Mouse (Mus musculus): ENCODE measurements around the gene Ccp110. TPM values are rescaled to one million over a fixed set of nuclear protein-coding genes. Genes with fewer than 3 reads are reported as not detected.

The Ccp110 gene
- polyA plus RNA-seq, 2 experiments: 8.8 to 42.6 TPM

- Histone ChIP-seq H3K9ac (ENCODE audit: low read depth, low read length, severe bottlenecking) (no peak overlapping the region), H3K36me3 (ENCODE audit: control insufficient read depth, insufficient read depth, low read length) (peaks cover 15% of the 10 kb centered on the region), H3K4me3 (replicated peaks; ENCODE audit: low read length) (no peak overlapping the region), H3K9me3 (ENCODE audit: control insufficient read depth, low read length) (no peaks in the 10 kb centered on the region), H3K4me2 (replicated peaks; ENCODE audit: low read depth, low read length, severe bottlenecking) (no peak overlapping the region), H3K4me1 (ENCODE audit: control insufficient read depth, insufficient read depth, low read length) (no peaks in the 10 kb centered on the region), H3K27me3 (ENCODE audit: control insufficient read depth, insufficient read depth, low read length) (no peaks in the 10 kb centered on the region), H3K27ac (replicated peaks; ENCODE audit: low read depth, low read length) (no peak overlapping the region)
- ATAC-seq (ENCODE audit: low FRiP score, low read depth) (no peak), DNase-seq (ENCODE audit: low spot score) (no peak)
- 83% methylated on average over 8 of the region's 8 CpGs for WGBS
- no peak for TF ChIP-seq POLR2A (IDR thresholded peaks at IDR 0.05; ENCODE audit: borderline replicate concordance, extremely low read depth, insufficient read depth, insufficient read length)
Observed at GRCm38 (mm10) chr7:118769208-118769607, 56.9 kb downstream of the Ccp110 start.

- no peaks in the 10 kb centered on the region for H3K9me3 ChIP-seq (ENCODE audit: control insufficient read depth, low read length)
- TF ChIP-seq POLR2A (IDR thresholded peaks at IDR 0.05; ENCODE audit: borderline replicate concordance, extremely low read depth, insufficient read depth, insufficient read length): no peak
- H3K4me1 ChIP-seq (ENCODE audit: control insufficient read depth, insufficient read depth, low read length): no peaks in the 10 kb centered on the region
- no peak overlapping the region for H3K27ac ChIP-seq (replicated peaks; ENCODE audit: low read depth, low read length)
- DNase-seq (ENCODE audit: low spot score) (no peak), ATAC-seq (ENCODE audit: low FRiP score, low read depth) (no peak)
- no peak overlapping the region for H3K4me2 ChIP-seq (replicated peaks; ENCODE audit: low read depth, low read length, severe bottlenecking)
- H3K9ac ChIP-seq (ENCODE audit: low read depth, low read length, severe bottlenecking): no peak overlapping the region
- H3K27me3 ChIP-seq (ENCODE audit: control insufficient read depth, insufficient read depth, low read length): no peaks in the 10 kb centered on the region
- no peak overlapping the region for H3K4me3 ChIP-seq (replicated peaks; ENCODE audit: low read length)
- peaks cover 19% of the 10 kb centered on the region for H3K36me3 ChIP-seq (ENCODE audit: control insufficient read depth, insufficient read depth, low read length)
- WGBS: 37% methylated on average over 1 of the region's 1 CpGs
Observed at GRCm38 (mm10) chr7:118769655-118770054, 57.3 kb downstream of the Ccp110 start.

DNA sequence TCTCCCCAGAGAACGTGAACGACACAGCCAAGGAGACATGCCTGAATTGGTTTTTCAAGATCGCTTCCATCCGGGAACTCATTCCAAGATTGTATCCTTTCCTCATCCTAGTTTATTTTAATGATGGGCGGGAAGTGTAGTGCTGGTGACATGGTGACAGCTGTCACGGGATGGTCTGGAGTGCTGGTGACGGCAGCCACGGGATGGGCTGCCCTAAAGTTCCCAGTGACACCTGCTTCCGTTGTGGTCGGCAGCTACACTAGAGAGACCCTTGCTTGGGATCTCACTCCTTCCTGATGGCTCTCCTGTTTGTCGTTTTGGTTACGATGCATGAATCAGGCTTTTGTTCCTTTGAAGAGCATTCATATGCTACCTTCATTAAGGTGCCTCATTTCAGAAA is 60.7 kb downstream of the Ccp110 start:
- 88% methylated on average over 12 of the region's 12 CpGs for WGBS
- Histone ChIP-seq H3K36me3 (ENCODE audit: control insufficient read depth, insufficient read depth, low read length) (peaks cover 45% of the 10 kb centered on the region), H3K9ac (ENCODE audit: low read depth, low read length, severe bottlenecking) (no peak overlapping the region), H3K27ac (replicated peaks; ENCODE audit: low read depth, low read length) (no peak overlapping the region), H3K9me3 (ENCODE audit: control insufficient read depth, low read length) (no peaks in the 10 kb centered on the region), H3K27me3 (ENCODE audit: control insufficient read depth, insufficient read depth, low read length) (no peaks in the 10 kb centered on the region), H3K4me3 (replicated peaks; ENCODE audit: low read length) (no peak overlapping the region), H3K4me2 (replicated peaks; ENCODE audit: low read depth, low read length, severe bottlenecking) (no peak overlapping the region), H3K4me1 (ENCODE audit: control insufficient read depth, insufficient read depth, low read length) (no peaks in the 10 kb centered on the region)
- ATAC-seq (ENCODE audit: low FRiP score, low read depth) (no peak), DNase-seq (ENCODE audit: low spot score) (no peak)
- TF ChIP-seq POLR2A (IDR thresholded peaks at IDR 0.05; ENCODE audit: borderline replicate concordance, extremely low read depth, insufficient read depth, insufficient read length): no peak

GRCm38 (mm10) chr7:118775991-118776390 is 63.6 kb downstream of the Ccp110 start:
- no peak for TF ChIP-seq POLR2A (IDR thresholded peaks at IDR 0.05; ENCODE audit: borderline replicate concordance, extremely low read depth, insufficient read depth, insufficient read length)
- no peaks in the 10 kb centered on the region for H3K4me1 ChIP-seq (ENCODE audit: control insufficient read depth, insufficient read depth, low read length)
- no peak overlapping the region for H3K4me2 ChIP-seq (replicated peaks; ENCODE audit: low read depth, low read length, severe bottlenecking)
- no peak overlapping the region for H3K27ac ChIP-seq (replicated peaks; ENCODE audit: low read depth, low read length)
- ATAC-seq (ENCODE audit: low FRiP score, low read depth) (no peak), DNase-seq (ENCODE audit: low spot score) (no peak)
- H3K36me3 ChIP-seq (ENCODE audit: control insufficient read depth, insufficient read depth, low read length): peaks cover 73% of the 10 kb centered on the region
- no peak overlapping the region for H3K9ac ChIP-seq (ENCODE audit: low read depth, low read length, severe bottlenecking)
- H3K27me3 ChIP-seq (ENCODE audit: control insufficient read depth, insufficient read depth, low read length): no peaks in the 10 kb centered on the region
- H3K9me3 ChIP-seq (ENCODE audit: control insufficient read depth, low read length): no peaks in the 10 kb centered on the region
- 82% methylated on average over 7 of the region's 7 CpGs for WGBS
- H3K4me3 ChIP-seq (replicated peaks; ENCODE audit: low read length): no peak overlapping the region

DNA sequence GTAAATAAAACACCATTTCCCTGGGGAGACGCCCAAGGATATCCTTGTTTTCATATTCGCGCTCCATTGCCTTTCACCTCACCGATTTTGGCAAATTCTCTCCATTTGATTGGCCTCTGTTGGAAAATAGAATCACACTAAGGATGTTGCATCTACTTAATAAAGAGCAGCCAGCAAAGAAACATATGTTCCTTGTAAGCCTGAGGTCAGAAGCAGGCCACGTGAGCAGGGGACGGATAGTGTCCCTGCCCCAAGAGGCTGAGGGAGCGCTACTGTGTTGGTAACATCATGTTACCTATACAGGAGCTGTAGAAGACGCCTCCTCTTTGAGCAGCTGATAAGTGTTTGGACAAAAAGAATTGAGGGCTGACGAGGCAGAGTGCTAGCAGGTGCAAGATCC is 64.1 kb downstream of the Ccp110 start:
- H3K4me2 ChIP-seq (replicated peaks; ENCODE audit: low read depth, low read length, severe bottlenecking): no peak overlapping the region
- H3K27me3 ChIP-seq (ENCODE audit: control insufficient read depth, insufficient read depth, low read length): no peaks in the 10 kb centered on the region
- H3K9ac ChIP-seq (ENCODE audit: low read depth, low read length, severe bottlenecking): no peak overlapping the region
- DNase-seq (ENCODE audit: low spot score): no peak
- no peak overlapping the region for H3K27ac ChIP-seq (replicated peaks; ENCODE audit: low read depth, low read length)
- 83% methylated on average over 9 of the region's 9 CpGs for WGBS
- no peaks in the 10 kb centered on the region for H3K4me1 ChIP-seq (ENCODE audit: control insufficient read depth, insufficient read depth, low read length)
- ATAC-seq (ENCODE audit: low FRiP score, low read depth): no peak
- peaks cover 78% of the 10 kb centered on the region for H3K36me3 ChIP-seq (ENCODE audit: control insufficient read depth, insufficient read depth, low read length)
- no peak for TF ChIP-seq POLR2A (IDR thresholded peaks at IDR 0.05; ENCODE audit: borderline replicate concordance, extremely low read depth, insufficient read depth, insufficient read length)
- no peak overlapping the region for H3K4me3 ChIP-seq (replicated peaks; ENCODE audit: low read length)
- no peaks in the 10 kb centered on the region for H3K9me3 ChIP-seq (ENCODE audit: control insufficient read depth, low read length)

Data from limb, embryonic 14.5 days (tissue).